Mouse (Mus musculus): Measurements from ENCODE around the gene Ctnna3.

- TF ChIP-seq CTCF (IDR thresholded peaks at IDR 0.05; ENCODE audit: low read depth, low read length) (no peak), POLR2A (IDR thresholded peaks at IDR 0.05; ENCODE audit: extremely low read depth, insufficient read depth, low read length) (no peak)
Observed at GRCm38 (mm10) chr10:64146511-64146910, 716.6 kb downstream of the Ctnna3 start.
